Mouse (Mus musculus) mouse embryonic stem cell (cell line): Measurements from ENCODE around the gene Vdac2.

Source experiments
- in situ Hi-C, 2 experiments: fragments of 300-500 bp; cut with MboI; formaldehyde crosslinking; loops; 1 replicate in 1 of 2; 3 replicates in 1 of 2; pipeline ENCODE4 v1.14.3; 2019 to 2020; ENCODE audit warnings: low sequenced_read_pairs in 2 of 2, low pct_unique_long_range_greater_than_20kb in 1 of 2, mixed read lengths in 1 of 2; ENCODE audit not compliant: unreplicated experiment in 1 of 2

Gene Vdac2

DNA sequence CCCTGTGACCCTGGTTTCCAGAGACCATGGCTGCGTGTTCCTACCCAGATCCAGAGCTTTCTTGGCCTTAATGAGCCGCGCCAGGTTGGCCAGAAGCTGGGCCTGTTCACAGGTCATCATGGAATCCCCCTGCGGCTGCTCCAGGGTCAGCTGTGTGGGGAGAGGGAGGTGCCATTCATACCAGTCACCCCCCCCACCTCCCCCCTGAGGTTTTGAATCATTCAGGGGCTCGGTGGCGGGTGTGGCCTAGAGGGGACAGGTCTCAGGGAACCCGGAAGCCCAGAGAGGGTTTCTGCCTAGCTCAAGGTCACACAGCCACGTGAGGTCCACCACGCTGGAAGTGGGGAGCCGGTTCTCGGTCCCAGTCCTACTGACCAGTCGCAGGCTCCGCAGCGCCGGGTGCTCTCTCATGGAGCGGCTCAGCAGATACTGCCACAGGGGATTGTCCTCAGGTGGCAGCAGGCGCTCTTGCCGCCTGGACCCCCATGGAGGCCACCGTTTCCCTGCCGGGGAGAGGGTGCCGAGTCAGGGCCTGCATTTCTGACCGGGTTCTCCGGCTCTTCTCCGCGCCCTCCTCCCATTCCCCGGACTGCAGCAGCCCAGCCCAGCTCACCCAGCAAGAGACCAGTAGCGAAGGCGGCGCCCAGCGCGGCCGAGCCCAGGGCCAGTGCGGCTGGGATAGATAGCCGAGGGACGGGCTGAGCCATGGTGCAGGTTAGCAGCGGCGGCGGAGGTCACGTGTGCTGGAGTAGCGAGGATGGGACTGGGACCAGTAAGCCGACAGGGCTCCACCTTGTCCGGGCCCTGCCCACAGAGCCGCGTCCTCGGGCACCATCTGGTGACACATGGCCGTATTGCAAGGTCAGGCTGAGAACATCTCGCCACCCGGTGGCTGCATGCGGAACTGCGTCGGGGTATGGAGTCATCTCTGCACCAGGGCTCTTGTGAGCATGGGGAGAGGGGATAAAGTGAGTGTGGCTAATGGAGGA lies 23.4 kb downstream of the Vdac2 start, which contains the start of gene Comtd1:
Gene Comtd1, minus strand, starts transcription at position 812 of the 989 bp plus-strand sequence.
- in situ Hi-C loops, result no loop called here

DNA sequence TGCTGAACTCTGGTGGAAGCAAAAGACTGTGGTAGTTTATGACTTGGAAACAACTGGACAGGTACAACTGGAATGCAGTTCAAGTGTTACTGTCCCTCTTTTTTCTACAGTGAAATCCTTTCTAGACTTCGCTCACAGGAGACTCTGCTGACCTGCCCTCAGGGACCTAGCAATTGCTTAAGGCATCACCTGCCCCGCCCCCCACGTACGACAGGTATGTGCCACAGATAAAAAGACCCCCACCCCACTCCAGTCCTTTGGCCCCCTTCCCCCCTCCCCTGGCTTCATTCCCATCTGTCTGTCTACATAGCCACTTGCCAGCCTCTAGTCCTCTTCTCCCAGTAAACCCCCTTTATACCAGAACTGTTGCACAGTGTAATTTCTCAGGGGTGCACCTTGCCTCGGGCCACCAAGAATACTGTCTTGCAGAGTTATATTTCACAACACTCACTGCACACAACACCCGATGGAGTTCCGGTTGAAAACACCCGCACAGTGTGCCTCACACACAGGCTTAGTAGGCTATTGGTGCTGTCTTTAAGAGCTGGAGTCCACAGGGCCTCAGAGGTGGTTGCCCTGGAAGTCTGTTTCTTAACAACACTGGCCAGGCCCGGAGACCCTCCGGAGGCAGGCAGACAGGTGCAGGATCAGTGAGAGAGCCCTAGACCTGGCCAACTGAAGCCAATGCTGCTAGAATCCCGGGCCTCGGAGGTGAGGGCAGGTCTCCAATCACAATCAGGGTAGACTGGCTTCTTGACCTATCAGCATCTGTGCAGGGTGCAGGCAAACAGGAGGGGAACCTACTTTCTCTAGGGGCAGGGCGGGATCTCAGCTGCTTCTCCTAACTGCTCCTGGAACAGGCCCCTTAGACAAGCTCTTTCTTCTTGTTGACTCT lies 24.7 kb downstream of the Vdac2 start:
- in situ Hi-C loops, result no loop called here

- in situ Hi-C loops, result no loop called here
Measured at GRCm38 (mm10) chr14:21850419-21851127, 25.5 kb downstream of the Vdac2 start.

DNA sequence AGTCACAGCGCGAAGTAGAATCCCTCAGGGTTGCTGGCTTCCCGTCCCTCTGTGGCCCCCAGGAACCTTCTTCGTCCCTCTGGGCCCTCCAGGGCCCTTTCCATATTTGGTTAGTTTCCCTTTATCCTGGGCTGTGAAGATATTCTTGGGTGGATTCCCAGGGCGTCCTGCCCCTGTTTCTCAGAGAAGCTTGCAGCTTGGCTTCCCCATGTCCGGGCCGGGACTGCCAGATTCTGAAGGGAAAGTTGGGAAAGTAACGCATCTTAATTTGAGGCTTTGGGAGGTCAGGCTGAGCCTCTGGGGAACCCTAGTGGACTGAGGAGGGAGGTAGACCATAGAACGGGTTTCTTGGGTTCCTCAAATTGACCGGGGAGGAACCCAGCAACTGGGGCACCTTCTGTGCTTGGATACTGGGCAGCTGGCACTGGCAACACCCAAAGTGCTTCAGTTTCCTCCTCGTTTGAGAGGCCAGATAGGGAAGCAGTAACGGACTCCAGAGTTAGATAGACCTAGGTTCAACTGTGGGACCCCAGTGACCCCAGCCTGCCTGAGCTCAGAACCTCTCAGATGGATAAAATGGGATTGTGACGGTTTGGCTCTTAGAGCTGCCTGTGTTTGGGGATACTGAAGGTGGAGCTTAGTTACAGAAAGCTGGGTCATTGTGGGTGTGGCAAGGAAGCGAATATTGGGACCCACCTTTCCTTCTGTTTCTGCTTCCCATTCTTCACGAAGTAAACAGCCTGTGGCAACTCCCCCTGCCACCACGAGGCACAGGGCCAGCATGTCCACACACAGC lies 27.2 kb downstream of the Vdac2 start:
- in situ Hi-C loops, result no loop called here

DNA sequence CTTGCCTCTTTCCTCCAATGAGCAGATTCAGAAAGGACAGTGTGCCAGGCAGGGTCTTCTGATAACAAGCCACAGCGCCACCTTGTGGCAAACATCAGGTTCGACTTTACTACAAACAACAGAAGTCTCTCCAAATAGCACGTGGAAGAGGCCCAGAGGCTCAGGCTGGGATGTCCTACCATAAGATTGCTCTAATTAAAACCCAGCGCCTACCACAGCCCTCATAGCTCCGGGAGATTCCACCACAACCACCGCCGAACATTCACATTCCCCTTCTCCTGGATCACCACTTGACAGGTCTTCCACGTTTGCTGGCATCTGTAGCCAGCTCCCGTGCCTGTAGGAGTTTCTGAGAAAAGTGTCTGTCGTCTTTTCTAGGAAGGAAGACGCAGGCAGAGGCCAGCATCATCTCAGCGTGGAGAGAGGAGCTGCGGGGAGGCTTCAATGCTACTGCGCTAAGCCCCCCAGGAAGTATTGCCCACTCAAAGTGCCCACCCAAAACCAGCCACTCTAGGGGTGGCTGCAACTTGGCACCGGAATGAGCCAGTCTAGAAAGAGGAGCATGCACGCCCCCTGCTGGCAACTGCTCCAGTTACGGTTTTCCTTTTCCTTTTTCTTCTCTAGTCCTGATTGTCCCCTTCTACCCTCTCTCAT lies 28.5 kb downstream of the Vdac2 start:
- in situ Hi-C loops, result no loop called here

DNA sequence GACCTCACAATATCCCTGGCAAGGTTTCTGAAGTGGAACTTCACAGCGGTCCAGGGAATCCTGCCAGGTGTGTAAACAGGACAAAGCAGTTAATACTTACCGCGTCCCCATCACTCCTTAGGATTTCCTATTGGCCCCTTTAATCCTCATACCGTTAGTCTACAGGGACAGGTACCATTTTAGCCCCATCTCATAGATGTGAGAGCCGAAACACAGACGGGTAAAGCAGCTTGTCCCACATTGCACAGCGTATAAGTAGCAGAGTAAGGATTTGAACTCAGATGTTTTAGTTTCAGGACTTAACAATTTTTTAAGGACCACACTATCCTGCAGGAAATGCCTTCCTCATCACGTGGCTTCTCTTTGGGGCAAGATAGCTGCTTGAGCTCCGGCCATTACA lies 29.2 kb downstream of the Vdac2 start:
- in situ Hi-C loops, result no loop called here

DNA sequence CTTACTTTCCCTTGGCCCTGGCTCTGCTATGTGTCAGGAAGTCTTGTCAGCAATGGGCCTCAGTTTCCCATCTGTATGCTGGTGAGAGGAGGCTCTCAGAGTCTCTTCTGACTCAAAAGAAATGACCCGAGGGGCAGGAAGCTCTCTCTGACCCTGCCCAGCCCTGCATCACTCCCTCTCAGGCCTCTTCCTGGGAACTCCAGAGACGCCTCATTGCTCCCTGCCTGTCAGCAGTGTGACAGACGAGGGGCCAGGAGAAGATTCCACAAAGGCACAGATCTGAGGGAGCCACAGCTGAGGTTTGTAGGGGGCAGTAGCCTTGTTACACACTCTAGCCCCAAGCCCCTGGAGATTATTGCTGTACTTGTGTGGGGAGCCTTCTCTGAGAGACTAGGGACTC lies 30.9 kb downstream of the Vdac2 start:
- in situ Hi-C loops, result no loop called here

DNA sequence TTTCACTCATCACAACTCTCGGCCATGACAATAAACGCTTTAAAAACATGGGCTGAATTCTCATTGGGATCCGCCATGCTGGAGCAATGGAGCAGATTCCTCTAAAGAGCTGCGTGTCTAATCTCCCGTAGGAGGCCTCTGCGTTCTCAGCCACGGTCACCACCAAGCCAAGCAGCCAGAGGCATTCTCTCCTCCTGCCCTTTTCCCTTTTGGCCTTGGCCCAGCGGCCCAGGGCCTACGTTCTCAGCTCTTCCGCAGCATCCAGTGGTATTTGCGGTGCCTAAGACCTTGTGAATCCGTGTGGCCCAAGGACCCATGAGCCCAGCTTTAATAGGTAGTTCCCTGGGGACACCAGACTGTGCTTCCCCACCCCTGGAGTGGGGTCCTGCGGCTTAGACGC lies 31.8 kb downstream of the Vdac2 start:
- in situ Hi-C loops, result no loop called here

DNA sequence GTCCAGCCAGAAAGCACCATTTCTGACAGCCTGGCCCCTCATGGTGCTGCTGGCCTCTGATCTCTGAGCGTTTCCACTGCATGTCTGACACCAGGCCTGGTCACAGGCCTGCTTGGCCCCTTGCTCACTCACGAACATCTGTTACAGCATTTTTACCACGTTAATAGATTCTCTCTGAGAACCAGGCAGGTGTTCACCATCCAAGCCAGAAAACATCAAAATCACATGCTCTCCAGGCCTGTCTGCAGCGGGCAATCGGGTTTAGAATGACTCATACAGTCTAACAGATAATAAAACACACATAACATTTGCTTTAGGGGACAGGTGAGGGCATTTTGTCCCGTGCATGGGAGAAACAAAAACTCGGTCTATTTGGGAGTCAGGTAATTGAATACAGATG lies 41.3 kb downstream of the Vdac2 start:
- in situ Hi-C loops, result no loop called here

GRCm38 (mm10) chr14:21866816-21867215 lies 41.8 kb downstream of the Vdac2 start:
- in situ Hi-C loops, result no loop called here

DNA sequence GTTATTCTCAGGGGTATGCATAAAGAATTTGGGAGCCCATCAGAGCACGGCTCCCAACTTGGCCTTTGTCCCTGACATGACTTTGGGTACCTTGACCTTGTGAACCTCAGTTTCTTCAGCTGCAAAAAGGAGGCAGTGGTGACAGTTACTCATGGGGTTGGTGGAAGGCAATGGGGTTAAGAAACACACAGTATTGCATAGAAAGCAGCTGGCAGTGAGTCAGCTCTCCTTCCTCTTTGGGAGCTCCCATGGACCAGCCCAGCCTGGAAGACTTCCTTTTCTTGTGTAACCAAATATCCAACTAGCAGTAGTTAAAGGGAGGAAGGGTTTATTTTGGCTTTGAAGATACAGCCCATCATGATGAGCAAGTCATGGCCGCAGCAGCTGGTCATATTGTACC lies 65.4 kb downstream of the Vdac2 start:
- in situ Hi-C loops, result no loop called here

GRCm38 (mm10) chr14:21891581-21892340 lies 66.7 kb downstream of the Vdac2 start:
- in situ Hi-C loops, result no loop called here

DNA sequence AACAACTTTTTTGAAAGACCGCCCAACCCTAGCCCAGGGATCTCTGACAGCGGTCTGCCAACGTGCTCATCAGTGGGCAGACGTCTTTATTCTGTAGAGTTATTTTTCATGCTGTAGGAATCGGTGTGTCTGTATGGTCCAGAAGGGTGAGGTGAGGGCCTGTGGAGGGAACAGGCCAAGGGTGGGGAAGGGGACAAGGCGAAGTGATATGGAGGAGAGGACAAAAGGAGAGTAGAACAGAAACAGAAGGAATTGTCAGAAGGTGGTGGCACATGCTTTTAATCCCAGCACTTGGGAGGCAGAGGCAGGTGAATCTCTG lies 67.3 kb downstream of the Vdac2 start:
- in situ Hi-C loops, result no loop called here
